Mouse (Mus musculus) forebrain, postnatal 0 days (tissue): ENCODE measurements around the gene Khdc1a. TPM values are rescaled to one million over a fixed set of nuclear protein-coding genes. Genes with fewer than 3 reads are reported as not detected.
"Not testable (repeated sequence)": the region's sequence is repeated elsewhere in the genome, so short reads cannot be mapped to it uniquely, and the experiment has no call there.

Source experiments
- ATAC-seq: fragments of 200-750 bp; cut with Nextera tagmentation; 2 replicates; pipeline ENCODE4 v1.8.0; 2017; ENCODE audit warnings: mild to moderate bottlenecking, moderate library complexity
- DNase-seq: peaks from one replicate; pipeline ENCODE4 v3.0.0-alpha.2; 2015
- H3K27ac ChIP-seq: fragments of 300-500 bp; sonication (generic); 2 replicates; pipeline ENCODE4 v1.5.1; 2014; ENCODE audit warnings: low read depth, mild to moderate bottlenecking, antibody characterized with exemption, low read length, moderate library complexity, mixed read lengths
- H3K27me3 ChIP-seq: fragments of 300-500 bp; sonication (generic); 2 replicates; pipeline ENCODE4 v1.6.1; 2014; ENCODE audit warnings: mild to moderate bottlenecking, low read length, mixed read lengths; ENCODE audit not compliant: insufficient read depth
- H3K36me3 ChIP-seq: fragments of 300-500 bp; sonication (generic); 2 replicates; pipeline ENCODE4 v1.6.1; 2014; ENCODE audit warnings: mild to moderate bottlenecking, moderate library complexity; ENCODE audit not compliant: insufficient read depth
- H3K4me1 ChIP-seq: fragments of 300-500 bp; sonication (generic); 2 replicates; pipeline ENCODE4 v1.6.1; 2014; ENCODE audit warnings: antibody characterized with exemption; ENCODE audit not compliant: insufficient read depth
- H3K4me2 ChIP-seq: fragments of 300-500 bp; sonication (generic); 2 replicates; pipeline ENCODE4 v1.6.1; 2014; ENCODE audit warnings: low read depth, mild to moderate bottlenecking, moderate library complexity
- H3K4me3 ChIP-seq: fragments of 300-500 bp; sonication (generic); 2 replicates; pipeline ENCODE4 v1.5.1; 2014; ENCODE audit warnings: low read depth, low read length, mixed read lengths
- H3K9ac ChIP-seq: fragments of 300-500 bp; sonication (generic); 2 replicates; pipeline ENCODE4 v1.6.1; 2014; ENCODE audit warnings: mild to moderate bottlenecking
- H3K9me3 ChIP-seq: fragments of 300-500 bp; sonication (generic); 2 replicates; pipeline ENCODE4 v1.6.1; 2016; ENCODE audit warnings: low read length
- CTCF ChIP-seq: sonication (generic); IDR thresholded peaks from 2 replicates; pipeline ENCODE4 v1.5.1; 2016; ENCODE audit warnings: antibody characterized with exemption, control low read depth, low read depth
- WGBS: fragments of 180-500 bp; shearing (Covaris S2); extraction: QIAGEN DNeasy Blood & Tissue Kit; methylation state at CpG from one replicate; pipeline ENCODE4 v1.1.7; 2014; 5-methylcytosine and 5-hydroxymethylcytosine counted together
- polyA plus RNA-seq: library from polyadenylated mRNA; unstranded; fragments of >200 nt; fragmentation: Nextera tagmentation; extraction: Ambion mirVana; gene quantifications from 2 replicates; pipeline ENCODE4 v1.2.1, GENCODE M21; 2015
- total RNA-seq: library from RNA; depleted of rRNA; stranded (reverse); fragments of >200 nt; gene quantifications from 2 replicates; pipeline ENCODE4 v1.2.3, GENCODE M21; 2014

The Khdc1a gene
- total and polyA plus RNA-seq, 2 experiments from 2014 or later = not detected

- ATAC-seq (no peak), DNase-seq (no peak)
- TF ChIP-seq CTCF = no peak
- no peak overlapping the region for H3K27ac ChIP-seq
- no peak overlapping the region for H3K4me3 ChIP-seq
- H3K27me3 ChIP-seq = no peaks in the 10 kb centered on the region
- no peak overlapping the region for H3K4me2 ChIP-seq
- WGBS = 91% methylated on average over 2 of the region's 2 CpGs
- no peaks in the 10 kb centered on the region for H3K36me3 ChIP-seq
- H3K4me1 ChIP-seq = no peaks in the 10 kb centered on the region
- H3K9me3 ChIP-seq = no peaks in the 10 kb centered on the region
- no peak overlapping the region for H3K9ac ChIP-seq
Observed at GRCm38 (mm10) chr1:21316305-21316704, 33.1 kb upstream of the Khdc1a start.

DNA sequence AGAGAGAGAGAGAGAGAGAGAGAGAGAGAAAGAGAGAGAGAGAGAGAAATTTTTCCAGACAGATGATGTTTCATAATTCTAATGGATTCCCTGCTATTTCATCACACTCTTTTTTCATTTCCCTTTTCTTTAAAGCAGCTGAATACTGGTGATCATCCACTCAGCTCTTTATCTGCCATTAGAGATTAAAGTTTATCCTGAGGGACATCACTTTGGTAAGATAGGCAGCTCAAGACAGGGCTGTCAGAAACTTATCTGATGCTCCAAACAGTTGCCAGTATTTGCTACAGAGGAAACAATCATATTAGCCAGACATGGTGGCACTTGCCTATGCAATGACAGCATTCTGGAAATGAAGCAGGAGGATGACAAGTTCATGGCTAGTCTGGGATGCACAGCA lies 31.2 kb upstream of the Khdc1a start:
- ATAC-seq (no peak), DNase-seq (no peak)
- H3K27me3 ChIP-seq = no peaks in the 10 kb centered on the region
- no peak overlapping the region for H3K4me2 ChIP-seq
- no peaks in the 10 kb centered on the region for H3K36me3 ChIP-seq
- H3K9ac ChIP-seq = no peak overlapping the region
- no peaks in the 10 kb centered on the region for H3K9me3 ChIP-seq
- no peak overlapping the region for H3K27ac ChIP-seq
- TF ChIP-seq CTCF = no peak
- H3K4me1 ChIP-seq = no peaks in the 10 kb centered on the region
- H3K4me3 ChIP-seq = no peak overlapping the region

DNA sequence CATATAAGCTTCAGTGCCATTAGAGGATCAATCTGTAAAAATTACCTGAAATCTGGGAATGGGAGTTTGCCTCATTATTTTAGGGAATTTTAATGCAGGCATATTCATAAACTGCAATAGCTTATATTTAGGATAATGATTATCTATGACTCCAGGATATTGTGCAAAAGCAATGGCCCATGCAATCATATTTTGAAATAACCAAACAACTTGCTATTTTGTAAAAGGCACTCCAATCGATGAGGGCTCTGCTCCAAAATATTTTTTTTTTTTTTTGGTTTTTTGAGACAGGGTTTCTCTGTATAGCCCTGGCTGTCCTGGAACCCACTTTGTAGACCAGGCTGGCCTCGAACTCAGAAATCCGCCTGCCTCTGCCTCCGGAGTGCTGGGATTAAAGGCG lies 29.2 kb upstream of the Khdc1a start:
- H3K36me3 ChIP-seq, H3K9ac ChIP-seq, H3K4me3 ChIP-seq, H3K4me2 ChIP-seq, DNase-seq, ATAC-seq, H3K9me3 ChIP-seq, H3K27me3 ChIP-seq, H3K27ac ChIP-seq, H3K4me1 ChIP-seq: not testable (repeated sequence)
- WGBS = 92% methylated on average over 5 of the region's 5 CpGs

DNA sequence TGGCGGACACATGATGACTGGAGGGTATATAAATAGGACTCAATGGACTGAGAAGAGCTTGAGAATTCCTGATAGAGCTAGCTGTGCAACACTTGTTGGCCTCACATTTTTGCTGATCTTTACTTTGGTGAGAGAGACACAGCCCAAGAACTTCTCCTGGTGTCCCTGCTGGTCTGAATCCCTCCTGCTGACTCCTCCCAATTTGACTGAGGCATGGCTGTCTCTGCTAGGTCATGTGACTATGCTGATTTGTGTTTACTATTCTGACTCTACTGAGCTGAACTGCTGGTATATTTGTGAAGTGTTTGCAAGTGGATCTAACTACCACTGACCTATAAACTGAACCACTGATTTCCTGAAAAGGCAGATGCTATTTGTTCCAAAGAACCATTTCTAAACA lies 27.8 kb upstream of the Khdc1a start:
- DNase-seq (no peak), ATAC-seq (no peak)
- no peak for TF ChIP-seq CTCF
- no peaks in the 10 kb centered on the region for H3K27me3 ChIP-seq
- no peaks in the 10 kb centered on the region for H3K36me3 ChIP-seq
- H3K4me1 ChIP-seq = no peaks in the 10 kb centered on the region
- no peaks in the 10 kb centered on the region for H3K9me3 ChIP-seq
- no peak overlapping the region for H3K9ac ChIP-seq
- H3K4me3 ChIP-seq = no peak overlapping the region
- no peak overlapping the region for H3K27ac ChIP-seq
- 100% methylated on average over 1 of the region's 1 CpGs for WGBS
- H3K4me2 ChIP-seq = no peak overlapping the region

GRCm38 (mm10) chr1:21323996-21324574 lies 25.4 kb upstream of the Khdc1a start:
- Histone ChIP-seq H3K27ac (no peak overlapping the region), H3K27me3 (no peaks in the 10 kb centered on the region), H3K4me1 (no peaks in the 10 kb centered on the region), H3K9ac (no peak overlapping the region), H3K4me2 (no peak overlapping the region), H3K36me3 (no peaks in the 10 kb centered on the region), H3K4me3 (no peak overlapping the region), H3K9me3 (no peaks in the 10 kb centered on the region)
- WGBS = 18% methylated on average over 1 of the region's 1 CpGs
- ATAC-seq (peak; percentile 16; the same call in 1 of the 2 replicates), DNase-seq (no peak)
- no peak for TF ChIP-seq CTCF

- DNase-seq = no peak
- H3K4me2 ChIP-seq = no peak overlapping the region
- no peak overlapping the region for H3K4me3 ChIP-seq
- WGBS = 91% methylated on average over 1 of the region's 1 CpGs
- H3K27me3 ChIP-seq = no peaks in the 10 kb centered on the region
- H3K9me3 ChIP-seq = no peaks in the 10 kb centered on the region
- H3K36me3 ChIP-seq = no peaks in the 10 kb centered on the region
- ATAC-seq = no peak
- no peak overlapping the region for H3K27ac ChIP-seq
- H3K9ac ChIP-seq = no peak overlapping the region
- H3K4me1 ChIP-seq = no peaks in the 10 kb centered on the region
- TF ChIP-seq CTCF = no peak
Observed at GRCm38 (mm10) chr1:21324633-21325032, 24.8 kb upstream of the Khdc1a start.

DNA sequence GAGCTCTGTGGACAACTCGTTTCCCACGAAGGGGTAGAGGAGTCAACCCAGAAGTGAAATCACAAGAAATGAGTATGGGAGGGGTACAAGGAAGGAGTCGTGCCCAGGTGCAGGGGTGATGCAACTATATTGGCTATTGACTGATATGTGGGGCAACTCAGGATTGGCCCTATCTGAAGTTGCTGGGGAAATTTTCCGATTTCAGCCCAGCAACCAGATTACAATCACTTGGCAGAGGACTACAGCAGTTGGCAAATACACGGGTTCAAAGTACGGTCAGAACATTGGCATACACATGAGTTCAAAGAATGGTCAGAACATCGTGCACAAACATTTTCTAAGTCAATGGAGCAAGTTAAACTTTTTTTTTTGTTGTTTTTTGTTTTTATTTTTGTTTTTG lies 22.7 kb upstream of the Khdc1a start:
- H3K9me3 ChIP-seq = no peaks in the 10 kb centered on the region
- H3K4me3 ChIP-seq = no peak overlapping the region
- no peaks in the 10 kb centered on the region for H3K36me3 ChIP-seq
- DNase-seq = no peak
- H3K4me2 ChIP-seq = no peak overlapping the region
- TF ChIP-seq CTCF = no peak
- no peaks in the 10 kb centered on the region for H3K27me3 ChIP-seq
- 92% methylated on average over 7 of the region's 7 CpGs for WGBS
- no peaks in the 10 kb centered on the region for H3K4me1 ChIP-seq
- no peak overlapping the region for H3K9ac ChIP-seq
- no peak for ATAC-seq
- H3K27ac ChIP-seq = no peak overlapping the region

DNA sequence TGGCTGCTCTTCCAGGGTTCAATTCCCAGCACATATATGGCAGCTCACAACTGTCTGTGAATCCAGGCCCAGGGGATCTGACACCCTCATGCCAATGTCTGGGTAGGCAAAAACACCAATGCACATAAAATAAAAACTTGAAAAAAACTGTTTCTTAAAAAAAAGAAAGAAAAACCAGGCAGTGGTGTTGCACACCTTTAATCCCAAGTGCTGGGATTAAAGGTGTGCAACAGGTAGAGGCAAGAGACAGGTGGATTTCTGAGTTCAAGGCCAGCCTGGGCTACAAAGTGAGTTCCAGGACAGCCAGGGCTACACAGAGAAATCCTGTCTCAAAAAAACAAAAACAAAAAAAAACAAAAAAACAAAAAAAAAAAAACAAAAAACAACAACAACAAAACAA lies 18.3 kb upstream of the Khdc1a start:
- H3K9ac ChIP-seq, H3K27me3 ChIP-seq, H3K4me2 ChIP-seq, ATAC-seq, H3K36me3 ChIP-seq, H3K9me3 ChIP-seq, DNase-seq, H3K4me3 ChIP-seq, H3K27ac ChIP-seq, H3K4me1 ChIP-seq: not testable (repeated sequence)
